Mouse (Mus musculus) ovary, postnatal 36 days (tissue): ENCODE data around the gene Pms1.
A peak's percentile ranks its signal among the peaks of the same experiment; 100 is the strongest.
"Not testable (repeated sequence)": the region's sequence is repeated elsewhere in the genome, so short reads cannot be mapped to it uniquely, and the experiment has no call there.

Source experiments
- DNase-seq: peaks from one replicate; pipeline ENCODE4 v3.0.0; 2022; ENCODE audit warnings: low spot score, mixed read lengths

The Pms1 gene

GRCm38 (mm10) chr1:53296581-53297383 lies at the start of gene Pms1, which contains the start of the genes Ormdl1 and Gm28778:
Pms1 (minus strand) TSS chr1:53297018.
Ormdl1 (plus strand) TSS chr1:53297095.
Gm28778 (plus strand) TSS chr1:53297111.
- DNase-seq = peak; percentile 96

DNA sequence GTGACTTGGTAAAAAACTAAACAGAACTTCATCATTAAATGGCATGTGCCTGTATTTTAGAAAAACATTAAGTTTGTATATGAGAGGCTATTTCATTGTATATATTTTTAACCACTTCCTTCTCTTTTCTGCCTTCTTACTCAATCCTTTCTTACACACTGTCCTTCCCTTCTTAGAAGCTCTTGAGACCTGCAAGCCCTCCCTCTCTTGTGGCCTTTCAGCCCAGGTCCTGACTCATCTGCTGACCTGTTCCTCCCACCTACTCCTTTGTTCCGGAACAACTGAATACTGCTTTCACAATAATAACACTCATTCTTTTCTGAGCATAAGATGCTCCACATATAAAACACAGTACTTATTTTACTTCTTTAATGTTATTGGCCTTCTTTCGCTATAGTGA lies 44.3 kb upstream of the Pms1 start:
- no peak for DNase-seq

DNA sequence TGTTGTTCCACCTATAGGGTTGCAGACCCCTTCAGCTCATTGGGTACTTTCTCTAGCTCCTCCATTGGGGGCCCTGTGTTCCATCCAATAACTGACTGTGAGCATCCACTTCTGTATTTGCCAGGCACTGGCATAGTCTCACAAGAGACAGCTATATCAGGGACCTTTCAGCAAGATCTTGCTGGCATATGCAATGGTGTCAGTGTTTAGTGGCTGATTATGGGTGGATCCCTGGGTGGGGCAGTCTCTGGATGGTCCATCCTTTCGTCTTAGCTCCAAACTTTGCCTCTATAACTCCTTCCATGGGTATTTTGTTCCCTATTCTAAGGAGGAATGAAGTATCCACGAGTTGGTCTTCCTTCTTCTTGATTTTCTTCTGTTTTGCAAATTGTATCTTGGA lies 40.6 kb upstream of the Pms1 start:
- not testable (repeated sequence) for DNase-seq

- DNase-seq = no peak
Observed at GRCm38 (mm10) chr1:53335465-53335864, 38.6 kb upstream of the Pms1 start.

GRCm38 (mm10) chr1:53333527-53333926 lies 36.7 kb upstream of the Pms1 start:
- DNase-seq = not testable (repeated sequence)

DNA sequence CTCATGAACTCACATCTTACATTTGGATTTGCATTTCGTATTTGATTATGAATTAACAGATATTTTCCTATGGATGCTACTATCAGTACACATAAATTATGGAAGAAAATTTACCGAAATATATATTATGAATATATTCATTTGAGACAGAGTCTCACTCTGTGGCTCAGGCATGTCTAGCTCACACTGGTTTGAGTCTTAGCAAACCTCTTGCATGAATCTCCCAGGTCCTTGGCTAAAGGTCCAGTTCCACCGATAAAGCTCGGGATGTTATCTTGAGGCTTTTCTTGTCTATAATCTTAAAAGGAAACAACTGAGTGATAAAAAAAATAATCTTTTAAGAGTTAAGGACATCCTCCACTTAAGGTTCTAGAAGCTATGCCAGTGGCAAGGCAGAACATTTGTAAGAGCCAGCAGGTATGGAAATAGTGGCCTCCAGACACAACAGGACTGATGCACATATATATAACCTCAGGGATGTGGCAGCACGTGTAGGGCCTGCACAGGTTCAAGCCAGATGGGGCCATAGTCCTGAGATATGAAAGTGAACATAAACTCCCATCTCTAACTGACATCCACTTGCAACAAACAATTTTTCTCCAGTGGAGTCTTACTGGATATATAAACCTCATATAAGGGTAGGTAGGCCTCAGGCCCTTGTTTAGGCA lies 28.1 kb upstream of the Pms1 start:
- DNase-seq = no peak

GRCm38 (mm10) chr1:53324277-53324676 lies 27.5 kb upstream of the Pms1 start:
- DNase-seq = no peak

GRCm38 (mm10) chr1:53323254-53323653 lies 26.4 kb upstream of the Pms1 start:
- DNase-seq = no peak

GRCm38 (mm10) chr1:53321662-53322344 lies 25.0 kb upstream of the Pms1 start:
- no peak for DNase-seq

DNA sequence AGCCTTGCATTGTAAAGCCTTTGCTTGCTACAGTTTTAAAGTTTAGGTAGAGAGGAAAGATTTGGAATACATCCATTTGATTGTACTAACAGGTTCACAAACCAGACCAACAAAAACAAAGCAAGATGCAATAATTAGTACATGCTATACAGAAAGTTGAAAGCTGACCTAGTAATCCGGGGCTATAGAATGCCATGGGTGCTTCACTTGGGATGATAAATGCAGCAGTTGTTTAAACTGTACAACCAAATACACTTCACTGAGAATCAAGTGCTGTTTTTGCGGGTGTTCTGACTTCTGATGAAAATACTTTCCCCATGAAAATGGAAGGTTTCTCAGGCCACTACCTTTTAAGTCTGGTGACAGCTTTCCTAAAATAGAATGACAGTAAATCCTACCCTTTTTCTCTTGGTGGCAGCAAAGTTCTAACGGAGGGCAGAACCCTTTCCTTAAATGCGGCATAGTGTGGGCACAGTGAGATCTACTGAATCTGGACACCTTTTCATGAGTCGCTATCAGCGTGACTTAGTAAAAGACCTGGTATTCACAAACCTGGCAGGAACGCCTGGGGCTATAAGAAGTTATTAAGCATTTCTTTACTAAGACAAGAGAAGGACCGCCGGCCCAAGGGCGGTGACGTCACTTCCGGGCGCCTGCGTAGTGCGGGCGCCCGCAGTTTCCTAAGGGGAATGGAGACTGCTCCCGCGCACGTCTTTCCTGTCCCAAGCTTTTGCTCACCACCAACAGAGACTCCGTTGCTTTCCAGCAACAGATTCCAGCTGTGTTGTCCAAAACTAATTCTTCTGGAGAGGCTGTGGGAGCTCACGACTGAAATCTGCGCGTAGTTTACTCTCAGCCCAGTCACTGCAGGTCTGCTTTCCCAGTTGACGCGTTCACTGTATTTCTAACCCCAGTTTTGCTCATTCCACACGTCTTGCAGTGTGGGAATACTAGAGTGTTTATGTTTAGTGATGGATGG lies 16.5 kb upstream of the Pms1 start, which contains the start of gene Osgepl1:
Gene Osgepl1 (plus strand): TSS at position 636 of the 979 bp plus-strand sequence.
- DNase-seq = peak; percentile 80

DNA sequence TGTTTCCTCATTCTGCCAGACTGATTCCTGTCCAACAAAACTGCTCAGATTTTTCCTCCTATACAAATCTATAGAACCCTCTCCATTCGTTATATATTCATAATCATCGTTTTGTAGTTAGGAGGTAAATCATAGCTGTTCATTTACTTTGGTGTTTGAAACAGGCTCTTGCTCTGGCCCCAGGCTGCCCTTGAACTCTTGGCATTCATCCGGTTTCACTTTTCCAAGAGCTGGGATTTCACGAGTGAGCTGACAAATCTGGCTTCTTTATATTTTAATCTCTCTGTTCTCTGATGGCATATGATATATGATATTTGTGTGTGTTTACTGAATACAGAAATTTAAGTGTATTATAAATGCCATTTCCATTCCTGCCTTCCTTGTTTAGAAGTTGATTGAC lies 3.7 kb upstream of the Pms1 start:
- no peak for DNase-seq

- DNase-seq = no peak
Observed at GRCm38 (mm10) chr1:53291197-53291596, 5.6 kb downstream of the Pms1 start.

- DNase-seq = peak; percentile 13
Observed at GRCm38 (mm10) chr1:53272646-53273045, 24.2 kb downstream of the Pms1 start.

GRCm38 (mm10) chr1:53269901-53270300 lies 26.9 kb downstream of the Pms1 start:
- no peak for DNase-seq

DNA sequence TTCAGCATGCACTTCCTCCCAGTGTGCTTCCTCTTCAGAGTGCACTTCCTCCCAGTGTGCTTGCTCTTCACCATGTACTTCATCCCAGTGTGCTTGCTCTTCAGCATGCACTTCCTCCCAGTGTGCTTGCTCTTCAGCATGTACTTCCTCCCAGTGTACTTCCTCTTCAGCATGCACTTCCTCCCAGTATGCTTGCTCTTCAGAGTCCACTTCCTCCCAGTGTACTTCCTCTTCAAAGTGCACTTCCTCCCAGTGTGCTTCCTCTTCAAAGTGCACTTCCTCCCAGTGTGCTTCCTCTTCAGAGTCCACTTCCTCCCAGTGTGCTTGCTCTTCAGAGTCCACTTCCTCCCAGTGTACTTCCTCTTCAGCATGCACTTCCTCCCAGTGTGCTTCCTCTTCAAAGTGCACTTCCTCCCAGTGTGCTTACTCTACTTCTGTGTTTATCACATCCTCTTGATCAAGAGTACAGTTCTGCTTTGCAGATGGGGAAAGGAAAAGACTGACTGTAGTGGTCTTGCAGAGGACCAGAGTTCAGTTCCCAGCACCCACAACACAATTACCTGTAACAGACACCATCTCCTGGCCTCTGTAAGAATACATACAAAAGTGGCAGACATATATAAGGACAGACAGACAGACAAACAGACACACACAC lies 31.7 kb downstream of the Pms1 start:
- DNase-seq = not testable (repeated sequence)

- DNase-seq = no peak
Observed at GRCm38 (mm10) chr1:53226063-53226462, 70.8 kb downstream of the Pms1 start.

GRCm38 (mm10) chr1:53225616-53226015 lies 71.2 kb downstream of the Pms1 start:
- DNase-seq = no peak

- DNase-seq = no peak
Observed at GRCm38 (mm10) chr1:53224775-53225174, 72.0 kb downstream of the Pms1 start.

GRCm38 (mm10) chr1:53210136-53210535 lies 86.7 kb downstream of the Pms1 start:
- no peak for DNase-seq

DNA sequence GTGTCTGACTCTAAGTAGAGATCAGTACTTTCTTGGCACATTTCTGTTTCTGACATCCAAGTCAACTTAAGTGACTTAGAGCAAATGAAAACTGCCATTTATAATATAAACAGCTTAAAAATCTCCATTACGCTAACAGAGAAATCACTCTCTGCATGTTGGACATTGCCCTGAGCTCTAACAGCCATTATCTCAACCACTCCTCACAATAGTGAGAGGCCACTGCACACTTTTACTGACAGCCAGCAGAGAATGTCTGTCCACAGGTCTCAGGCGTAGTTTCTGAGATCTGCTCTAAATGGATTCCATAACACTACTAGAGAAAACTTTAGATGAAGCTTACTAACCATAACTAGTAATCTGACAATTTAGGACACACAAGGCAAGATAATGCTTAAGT lies 92.9 kb downstream of the Pms1 start:
- no peak for DNase-seq

DNA sequence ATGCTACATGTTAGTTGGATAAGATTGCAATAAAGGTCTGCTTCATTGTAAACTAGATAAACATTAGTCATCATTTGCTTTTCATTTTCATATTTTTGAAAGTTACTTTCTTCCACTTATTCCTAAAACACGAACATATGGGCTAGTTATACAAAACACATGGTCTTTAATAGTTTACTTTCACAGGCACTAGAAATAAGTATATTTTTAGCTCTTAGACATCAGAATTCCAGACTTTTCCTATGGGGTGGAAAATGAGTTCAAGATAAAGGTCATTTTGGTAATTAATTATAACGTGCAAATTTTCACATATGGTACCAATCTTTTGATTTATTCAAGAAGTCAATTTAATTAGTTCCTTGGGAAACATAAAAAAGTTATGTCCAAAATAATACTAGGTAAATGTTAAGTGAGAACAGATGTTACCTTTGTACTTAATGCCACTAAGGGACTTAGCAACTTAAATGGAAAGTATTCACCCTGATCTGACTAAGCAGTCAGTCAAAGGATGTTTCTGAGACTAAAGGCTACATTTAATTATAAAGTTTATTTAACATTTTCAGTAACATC lies 95.1 kb downstream of the Pms1 start:
- DNase-seq = no peak
